Mouse (Mus musculus) Muller cell, postnatal 12 days (primary cell): ENCODE measurements around the gene Fbxl21.

Experiments used
- DNase-seq: peaks from one replicate; pipeline ENCODE4 v3.0.0-alpha.2; 2015; ENCODE audit errors: inconsistent ontology term

Fbxl21 gene

DNA sequence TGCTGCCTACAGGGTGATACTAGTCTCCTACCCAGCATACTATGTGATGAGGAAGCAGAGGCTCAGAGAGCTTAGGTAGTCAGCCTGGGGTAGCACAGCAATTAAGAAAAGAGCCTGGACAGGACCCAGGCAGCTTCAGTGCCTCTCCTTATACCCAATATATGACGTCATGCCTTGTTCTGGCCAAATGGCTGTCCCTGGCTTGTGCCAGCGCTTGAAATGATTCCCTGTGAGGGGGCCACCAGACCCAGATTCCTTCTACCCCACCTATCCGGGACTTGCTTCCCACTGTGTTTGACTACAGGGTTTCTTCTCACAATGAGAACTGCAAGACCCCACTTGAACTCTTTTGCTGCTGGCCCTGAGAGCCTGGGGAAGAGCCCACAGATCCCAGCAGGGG lies 59.2 kb downstream of the Fbxl21 start:
- peak; percentile 63 for DNase-seq

GRCm38 (mm10) chr13:56581961-56582434 lies 59.7 kb downstream of the Fbxl21 start:
- DNase-seq: peak; percentile 84

- DNase-seq: peak; percentile 72
Observed at GRCm38 (mm10) chr13:56582720-56583119, 60.4 kb downstream of the Fbxl21 start.

DNA sequence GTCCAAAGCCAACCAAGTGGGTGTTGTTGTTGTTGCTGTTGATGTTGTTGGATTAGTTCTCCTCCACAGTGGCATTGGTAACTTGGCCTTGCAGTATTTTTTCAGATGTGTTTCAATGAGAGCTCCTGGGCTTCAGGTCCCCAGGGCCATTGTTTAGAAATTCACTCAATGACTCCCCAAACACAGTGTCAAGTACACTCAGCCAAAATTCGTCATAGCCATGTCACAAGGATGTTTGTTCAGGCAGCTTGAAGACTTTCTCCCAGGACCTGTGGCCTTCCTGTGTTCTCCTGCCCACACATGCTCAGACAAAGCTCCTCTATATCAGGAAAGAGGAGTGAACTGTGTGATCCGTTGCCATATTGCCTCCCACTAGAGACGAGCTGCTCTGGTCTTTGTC lies 63.8 kb downstream of the Fbxl21 start:
- no peak for DNase-seq
